Mouse (Mus musculus): ENCODE data around the gene Arap2. TPM values are rescaled to one million over a fixed set of nuclear protein-coding genes. Genes with fewer than 3 reads are reported as not detected.
A peak's percentile ranks its signal among the peaks of the same experiment; 100 is the strongest.

Gene Arap2
- polyA plus RNA-seq (2015; fragmentation: Nextera tagmentation; extraction: Ambion mirVana) = 7.4 and 8.4 TPM in 2 replicates

DNA sequence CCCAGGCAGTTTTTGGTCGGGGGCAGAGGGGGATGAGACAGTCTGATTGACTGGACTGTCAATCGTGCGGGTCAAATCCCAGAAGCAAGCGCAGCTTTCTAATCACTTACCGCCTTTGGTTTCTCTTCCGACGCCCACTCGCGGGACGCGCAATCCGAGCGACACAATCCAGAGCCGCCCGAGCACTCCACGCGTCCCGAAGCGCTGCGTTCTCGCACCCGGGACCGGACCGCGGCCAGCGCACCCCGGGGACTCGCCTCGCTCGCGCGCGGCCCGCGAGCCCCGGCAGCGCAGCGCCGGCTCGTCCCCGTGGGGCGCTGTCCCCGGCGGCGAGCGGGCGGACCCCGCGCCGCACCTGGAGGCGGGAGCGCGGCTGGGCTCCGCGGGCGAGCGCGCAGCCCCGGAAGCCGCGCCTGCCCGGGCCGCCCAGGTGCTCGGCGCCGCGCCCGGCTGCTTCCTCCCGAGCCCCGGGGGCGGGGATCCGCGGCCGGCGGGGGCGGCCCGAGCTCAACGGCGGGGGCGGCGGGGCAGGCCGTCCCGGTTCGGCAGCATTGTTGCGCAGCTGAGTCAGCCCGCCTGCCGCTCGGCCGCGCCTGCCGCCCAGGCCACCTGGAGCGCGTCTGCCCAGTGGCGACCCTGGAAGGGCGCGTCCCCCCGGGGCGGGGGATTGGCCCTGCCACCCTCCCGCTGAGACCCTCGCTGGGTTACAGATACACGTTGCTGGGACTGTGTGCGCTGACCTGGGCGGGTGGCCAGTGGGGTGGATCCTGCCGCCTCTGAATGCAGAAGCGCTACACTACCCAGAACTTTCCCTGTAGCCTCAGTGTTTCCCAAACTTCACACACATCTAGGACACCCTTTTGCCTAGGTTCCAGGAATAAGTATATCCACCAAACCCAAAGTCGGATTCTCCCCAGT is at the start of gene Arap2:
Gene Arap2, minus strand, starts transcription at position 376 of the 918 bp plus-strand sequence.
- Histone ChIP-seq H3K27me3 (replicated peaks; ENCODE audit: control insufficient read depth, insufficient read depth, low read length) (no peaks in the 10 kb centered on the region), H3K27ac (ENCODE audit: low read depth, low read length) (peak within 1 kb of the TSS; percentile 46; the same call in 1 of the 2 replicates), H3K4me1 (ENCODE audit: control insufficient read depth, insufficient read depth, low read depth, low read length) (0 out of 2 replicates have a peak, but pooled peaks cover 4% of the 10 kb centered on the region), H3K36me3 (ENCODE audit: control insufficient read depth, insufficient read depth, low read length) (no peaks in the 10 kb centered on the region), H3K4me2 (ENCODE audit: low read length) (peak within 1 kb of the TSS; percentile 91), H3K4me3 (ENCODE audit: low read length) (peak within 1 kb of the TSS; percentile 76), H3K9ac (ENCODE audit: low read depth, low read length) (peak within 1 kb of the TSS; percentile 79), H3K9me3 (ENCODE audit: control insufficient read depth, low read length) (no peaks in the 10 kb centered on the region)
- under 1% methylated on average over 82 of the region's 106 CpGs for WGBS
- peak; percentile 90 for ATAC-seq

DNA sequence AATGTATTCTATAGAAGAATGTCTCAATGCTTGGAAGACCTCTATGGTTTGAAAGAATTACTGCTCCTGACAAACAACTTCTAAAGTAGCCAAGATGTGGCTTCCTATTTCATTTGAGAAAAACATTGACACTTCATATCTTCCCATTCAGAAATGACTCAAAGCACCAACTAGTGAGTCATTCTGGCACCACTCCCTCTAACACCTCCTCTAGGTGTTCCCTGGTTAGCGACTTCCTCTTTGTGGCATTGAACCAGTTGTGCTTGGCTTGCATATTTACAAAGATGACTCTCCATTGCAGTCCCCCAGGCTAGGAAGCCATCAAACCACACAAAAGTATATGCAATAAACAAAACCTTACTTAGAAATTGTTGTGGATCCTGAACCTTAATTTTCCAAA is 49.8 kb upstream of the Arap2 start:
- WGBS = 89% methylated on average over 1 of the region's 1 CpGs
- Histone ChIP-seq H3K27ac (ENCODE audit: low read depth, low read length) (no peak overlapping the region), H3K4me1 (ENCODE audit: control insufficient read depth, insufficient read depth, low read depth, low read length) (no peaks in the 10 kb centered on the region), H3K36me3 (ENCODE audit: control insufficient read depth, insufficient read depth, low read length) (no peaks in the 10 kb centered on the region), H3K9me3 (ENCODE audit: control insufficient read depth, low read length) (no peaks in the 10 kb centered on the region), H3K27me3 (replicated peaks; ENCODE audit: control insufficient read depth, insufficient read depth, low read length) (no peaks in the 10 kb centered on the region), H3K9ac (ENCODE audit: low read depth, low read length) (no peak overlapping the region), H3K4me2 (ENCODE audit: low read length) (no peak overlapping the region), H3K4me3 (ENCODE audit: low read length) (no peak overlapping the region)
- no peak for ATAC-seq

DNA sequence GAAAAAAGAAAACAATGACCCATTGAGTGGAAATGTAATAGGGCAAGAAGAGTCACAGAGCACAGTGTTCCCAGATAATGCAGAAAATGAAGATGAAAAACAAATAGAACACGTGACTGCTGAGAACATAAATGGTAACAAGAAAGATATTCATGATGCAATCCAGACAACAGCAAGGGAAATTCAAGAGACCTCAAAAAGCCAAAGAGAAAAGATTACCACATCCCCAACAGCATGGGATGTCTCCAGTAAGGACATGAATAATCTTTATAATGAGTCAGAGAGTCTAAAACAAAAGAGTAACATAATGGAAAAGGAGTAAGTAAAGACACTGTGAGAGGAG is 48.1 kb upstream of the Arap2 start:
- Histone ChIP-seq H3K4me2 (ENCODE audit: low read length) (no peak overlapping the region), H3K4me1 (ENCODE audit: control insufficient read depth, insufficient read depth, low read depth, low read length) (no peaks in the 10 kb centered on the region), H3K36me3 (ENCODE audit: control insufficient read depth, insufficient read depth, low read length) (no peaks in the 10 kb centered on the region), H3K9me3 (ENCODE audit: control insufficient read depth, low read length) (no peaks in the 10 kb centered on the region), H3K27me3 (replicated peaks; ENCODE audit: control insufficient read depth, insufficient read depth, low read length) (no peaks in the 10 kb centered on the region), H3K4me3 (ENCODE audit: low read length) (no peak overlapping the region), H3K27ac (ENCODE audit: low read depth, low read length) (peak overlapping the region; percentile 56; the same call in 1 of the 2 replicates), H3K9ac (ENCODE audit: low read depth, low read length) (no peak overlapping the region)
- ATAC-seq = peak; percentile 67
- WGBS = 42% methylated on average over 1 of the region's 1 CpGs

GRCm38 (mm10) chr5:62813402-62814071 is 47.6 kb upstream of the Arap2 start, which contains the start of gene Dthd1:
Gene Dthd1 (plus strand): TSS chr5:62813823.
- WGBS = 51% methylated on average over 6 of the region's 6 CpGs
- Histone ChIP-seq H3K27me3 (replicated peaks; ENCODE audit: control insufficient read depth, insufficient read depth, low read length) (no peaks in the 10 kb centered on the region), H3K4me2 (ENCODE audit: low read length) (no peak within 1 kb of the TSS), H3K4me1 (ENCODE audit: control insufficient read depth, insufficient read depth, low read depth, low read length) (no peaks in the 10 kb centered on the region), H3K36me3 (ENCODE audit: control insufficient read depth, insufficient read depth, low read length) (no peaks in the 10 kb centered on the region), H3K27ac (ENCODE audit: low read depth, low read length) (peak within 1 kb of the TSS; percentile 56), H3K9ac (ENCODE audit: low read depth, low read length) (no peak within 1 kb of the TSS), H3K4me3 (ENCODE audit: low read length) (no peak within 1 kb of the TSS), H3K9me3 (ENCODE audit: control insufficient read depth, low read length) (peaks cover 4% of the 10 kb centered on the region)
- ATAC-seq = peak; percentile 95

DNA sequence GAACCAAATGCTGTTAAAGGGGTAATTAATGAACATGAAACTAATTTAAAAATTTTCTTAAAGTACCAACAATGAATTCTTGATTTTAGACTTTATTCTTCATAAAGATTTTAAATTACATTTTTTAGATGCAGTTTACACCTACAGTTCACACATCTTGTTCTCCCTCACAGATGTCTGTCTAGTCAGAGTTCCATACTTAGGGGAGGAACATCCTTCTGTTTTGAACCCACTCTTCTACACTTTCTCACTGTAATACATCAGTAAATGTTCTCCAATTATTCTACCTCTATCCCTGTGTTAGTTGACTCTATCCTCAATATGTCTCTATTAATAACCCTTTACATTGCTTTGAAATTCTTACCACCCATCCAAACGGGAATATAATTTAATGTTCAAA is 26.8 kb upstream of the Arap2 start:
- no peak overlapping the region for H3K27ac ChIP-seq (ENCODE audit: low read depth, low read length)
- no peaks in the 10 kb centered on the region for H3K9me3 ChIP-seq (ENCODE audit: control insufficient read depth, low read length)
- no peaks in the 10 kb centered on the region for H3K36me3 ChIP-seq (ENCODE audit: control insufficient read depth, insufficient read depth, low read length)
- H3K4me3 ChIP-seq (ENCODE audit: low read length) = no peak overlapping the region
- H3K9ac ChIP-seq (ENCODE audit: low read depth, low read length) = no peak overlapping the region
- 90% methylated on average over 1 of the region's 1 CpGs for WGBS
- ATAC-seq = no peak
- no peaks in the 10 kb centered on the region for H3K27me3 ChIP-seq (replicated peaks; ENCODE audit: control insufficient read depth, insufficient read depth, low read length)
- no peak overlapping the region for H3K4me2 ChIP-seq (ENCODE audit: low read length)
- H3K4me1 ChIP-seq (ENCODE audit: control insufficient read depth, insufficient read depth, low read depth, low read length) = no peaks in the 10 kb centered on the region

- Histone ChIP-seq H3K9ac (ENCODE audit: low read depth, low read length) (no peak overlapping the region), H3K4me1 (ENCODE audit: control insufficient read depth, insufficient read depth, low read depth, low read length) (no peaks in the 10 kb centered on the region), H3K36me3 (ENCODE audit: control insufficient read depth, insufficient read depth, low read length) (no peaks in the 10 kb centered on the region), H3K4me2 (ENCODE audit: low read length) (no peak overlapping the region), H3K27me3 (replicated peaks; ENCODE audit: control insufficient read depth, insufficient read depth, low read length) (no peaks in the 10 kb centered on the region), H3K9me3 (ENCODE audit: control insufficient read depth, low read length) (no peaks in the 10 kb centered on the region), H3K4me3 (ENCODE audit: low read length) (no peak overlapping the region), H3K27ac (ENCODE audit: low read depth, low read length) (no peak overlapping the region)
- ATAC-seq = no peak
- WGBS = 95% methylated on average over 5 of the region's 5 CpGs
Measured at GRCm38 (mm10) chr5:62790921-62791564, 25.1 kb upstream of the Arap2 start.

DNA sequence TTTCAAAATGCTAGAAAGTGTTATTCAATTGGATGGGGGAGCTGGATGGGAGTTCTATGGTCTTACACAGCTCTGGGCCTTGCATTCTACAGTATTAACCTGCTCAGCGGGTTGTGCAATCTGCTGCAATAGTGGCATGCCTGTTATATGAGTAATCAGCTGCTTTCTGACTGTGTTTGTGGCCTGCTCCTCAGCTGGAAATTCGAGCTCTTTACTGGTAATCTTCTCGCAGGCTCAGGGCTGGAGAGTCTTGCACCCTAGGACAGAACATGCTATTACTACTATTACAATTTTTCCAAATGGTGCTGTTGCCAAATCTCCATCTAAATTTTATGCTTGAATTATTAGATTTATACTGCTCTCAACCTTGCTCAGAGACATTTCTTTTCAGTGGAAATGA is 20.9 kb upstream of the Arap2 start:
- no peak overlapping the region for H3K4me3 ChIP-seq (ENCODE audit: low read length)
- H3K4me2 ChIP-seq (ENCODE audit: low read length) = no peak overlapping the region
- no peak overlapping the region for H3K9ac ChIP-seq (ENCODE audit: low read depth, low read length)
- H3K36me3 ChIP-seq (ENCODE audit: control insufficient read depth, insufficient read depth, low read length) = no peaks in the 10 kb centered on the region
- no peaks in the 10 kb centered on the region for H3K27me3 ChIP-seq (replicated peaks; ENCODE audit: control insufficient read depth, insufficient read depth, low read length)
- H3K9me3 ChIP-seq (ENCODE audit: control insufficient read depth, low read length) = no peaks in the 10 kb centered on the region
- 85% methylated on average over 3 of the region's 3 CpGs for WGBS
- H3K4me1 ChIP-seq (ENCODE audit: control insufficient read depth, insufficient read depth, low read depth, low read length) = no peaks in the 10 kb centered on the region
- no peak for ATAC-seq
- no peak overlapping the region for H3K27ac ChIP-seq (ENCODE audit: low read depth, low read length)

- H3K9me3 ChIP-seq (ENCODE audit: control insufficient read depth, low read length) = no peaks in the 10 kb centered on the region
Measured at GRCm38 (mm10) chr5:62778682-62779081, 12.7 kb upstream of the Arap2 start.

DNA sequence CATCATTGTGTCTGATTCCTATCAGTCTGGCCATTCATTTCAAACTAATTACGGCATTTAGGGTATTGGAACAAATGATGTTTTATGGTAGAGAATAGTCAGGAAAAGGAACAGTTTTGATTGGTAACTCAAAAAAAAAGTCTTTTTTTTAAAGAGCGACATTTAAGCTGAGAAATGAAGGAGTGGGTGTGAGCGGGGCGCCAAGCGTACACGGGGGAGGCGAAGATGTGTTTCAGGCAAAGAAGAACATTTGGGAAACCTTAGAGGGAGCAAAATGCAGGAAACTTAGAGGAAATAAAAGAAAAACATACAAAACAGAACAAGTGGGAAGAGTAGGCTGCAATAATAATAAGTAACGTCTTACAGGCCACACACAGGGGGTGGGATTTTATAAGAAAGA is 11.8 kb upstream of the Arap2 start:
- Histone ChIP-seq H3K27me3 (replicated peaks; ENCODE audit: control insufficient read depth, insufficient read depth, low read length) (no peaks in the 10 kb centered on the region), H3K9ac (ENCODE audit: low read depth, low read length) (no peak overlapping the region), H3K27ac (ENCODE audit: low read depth, low read length) (no peak overlapping the region), H3K9me3 (ENCODE audit: control insufficient read depth, low read length) (no peaks in the 10 kb centered on the region), H3K4me2 (ENCODE audit: low read length) (no peak overlapping the region), H3K4me3 (ENCODE audit: low read length) (no peak overlapping the region), H3K36me3 (ENCODE audit: control insufficient read depth, insufficient read depth, low read length) (no peaks in the 10 kb centered on the region), H3K4me1 (ENCODE audit: control insufficient read depth, insufficient read depth, low read depth, low read length) (no peaks in the 10 kb centered on the region)
- 88% methylated on average over 8 of the region's 8 CpGs for WGBS
- ATAC-seq = no peak

More at GRCm38 (mm10) chr5:62778682-62779081, 12.7 kb upstream of the Arap2 start:
- 82% methylated on average over 5 of the region's 5 CpGs for WGBS
- H3K4me1 ChIP-seq (ENCODE audit: control insufficient read depth, insufficient read depth, low read depth, low read length) = no peaks in the 10 kb centered on the region
- no peak for ATAC-seq
- no peak overlapping the region for H3K9ac ChIP-seq (ENCODE audit: low read depth, low read length)
- no peaks in the 10 kb centered on the region for H3K27me3 ChIP-seq (replicated peaks; ENCODE audit: control insufficient read depth, insufficient read depth, low read length)
- H3K27ac ChIP-seq (ENCODE audit: low read depth, low read length) = no peak overlapping the region
- no peak overlapping the region for H3K4me3 ChIP-seq (ENCODE audit: low read length)
- H3K4me2 ChIP-seq (ENCODE audit: low read length) = no peak overlapping the region
- H3K36me3 ChIP-seq (ENCODE audit: control insufficient read depth, insufficient read depth, low read length) = no peaks in the 10 kb centered on the region

Data from hindbrain, embryonic 16.5 days (tissue).